Mouse (Mus musculus) cerebellum, adult 11-12 months (tissue): Measurements from ENCODE around the gene Vmn2r84.
"Not testable (repeated sequence)": the region's sequence is repeated elsewhere in the genome, so short reads cannot be mapped to it uniquely, and the experiment has no call there.

Source experiments
- DNase-seq: peaks from one replicate; pipeline ENCODE4 v3.0.0; 2022

Vmn2r84 gene

GRCm38 (mm10) chr10:130394232-130394631 is at the start of gene Vmn2r84:
Vmn2r84 (minus strand) TSS chr10:130394332.
- no peak for DNase-seq

- DNase-seq: not testable (repeated sequence)
Observed at GRCm38 (mm10) chr10:130434185-130434898, 40.2 kb upstream of the Vmn2r84 start.

- DNase-seq: not testable (repeated sequence)
Observed at GRCm38 (mm10) chr10:130429603-130430002, 35.5 kb upstream of the Vmn2r84 start, which contains the start of gene Vmn2r85. Vmn2r85 (minus strand) TSS chr10:130429703.

- DNase-seq: not testable (repeated sequence)
Observed at GRCm38 (mm10) chr10:130422368-130422767, 28.2 kb upstream of the Vmn2r84 start.

GRCm38 (mm10) chr10:130420401-130420800 is 26.3 kb upstream of the Vmn2r84 start:
- no peak for DNase-seq

- not testable (repeated sequence) for DNase-seq
Observed at GRCm38 (mm10) chr10:130419954-130420353, 25.8 kb upstream of the Vmn2r84 start.

GRCm38 (mm10) chr10:130416352-130416751 is 22.2 kb upstream of the Vmn2r84 start:
- not testable (repeated sequence) for DNase-seq

- not testable (repeated sequence) for DNase-seq
Observed at GRCm38 (mm10) chr10:130412167-130412698, 18.1 kb upstream of the Vmn2r84 start.

- no peak for DNase-seq
Observed at GRCm38 (mm10) chr10:130375145-130375544, 19.0 kb downstream of the Vmn2r84 start.

- no peak for DNase-seq
Observed at GRCm38 (mm10) chr10:130372491-130373173, 21.5 kb downstream of the Vmn2r84 start.

- no peak for DNase-seq
Observed at GRCm38 (mm10) chr10:130371644-130372043, 22.5 kb downstream of the Vmn2r84 start.

- no peak for DNase-seq
Observed at GRCm38 (mm10) chr10:130370005-130370682, 24.0 kb downstream of the Vmn2r84 start.

GRCm38 (mm10) chr10:130368384-130368783 is 25.7 kb downstream of the Vmn2r84 start:
- no peak for DNase-seq

GRCm38 (mm10) chr10:130364766-130365165 is 29.4 kb downstream of the Vmn2r84 start:
- no peak for DNase-seq

- DNase-seq: no peak
Observed at GRCm38 (mm10) chr10:130363438-130364164, 30.5 kb downstream of the Vmn2r84 start.

- no peak for DNase-seq
Observed at GRCm38 (mm10) chr10:130344056-130344455, 50.1 kb downstream of the Vmn2r84 start.

GRCm38 (mm10) chr10:130340050-130340449 is 54.1 kb downstream of the Vmn2r84 start:
- not testable (repeated sequence) for DNase-seq

- DNase-seq: no peak
Observed at GRCm38 (mm10) chr10:130337581-130337980, 56.6 kb downstream of the Vmn2r84 start.

GRCm38 (mm10) chr10:130336385-130336784 is 57.7 kb downstream of the Vmn2r84 start:
- no peak for DNase-seq

GRCm38 (mm10) chr10:130330711-130331110 is 63.4 kb downstream of the Vmn2r84 start:
- no peak for DNase-seq
